Mouse (Mus musculus): ENCODE data around the gene Gm42674. TPM values are rescaled to one million over a fixed set of nuclear protein-coding genes. Genes with fewer than 3 reads are reported as not detected.

Gene Gm42674
- polyA plus RNA-seq, 1 experiment from 2014 or later = not detected

GRCm38 (mm10) chr3:90598212-90598611 is 3.5 kb upstream of the Gm42674 start:
- ATAC-seq (ENCODE audit: extremely low read depth, insufficient number of reproducible peaks, low FRiP score, low TSS enrichment) = no peak
- H3K9me3 ChIP-seq = 0 out of 2 replicates have a peak, but pooled peaks cover 5% of the 10 kb centered on the region
- no peak overlapping the region for H3K4me3 ChIP-seq
- no peak overlapping the region for H3K9ac ChIP-seq
- no peak overlapping the region for H3K27ac ChIP-seq (replicated peaks)
- no peak overlapping the region for H3K4me2 ChIP-seq
- WGBS = 66% methylated on average over 4 of the region's 4 CpGs
- no peaks in the 10 kb centered on the region for H3K36me3 ChIP-seq
- no peaks in the 10 kb centered on the region for H3K27me3 ChIP-seq (replicated peaks)
- peaks cover 23% of the 10 kb centered on the region for H3K4me1 ChIP-seq

GRCm38 (mm10) chr3:90599401-90599800 is 2.3 kb upstream of the Gm42674 start:
- H3K4me2 ChIP-seq = no peak overlapping the region
- H3K9ac ChIP-seq = no peak overlapping the region
- H3K4me3 ChIP-seq = no peak overlapping the region
- no peak overlapping the region for H3K27ac ChIP-seq (replicated peaks)
- H3K27me3 ChIP-seq (replicated peaks) = no peaks in the 10 kb centered on the region
- peaks cover 35% of the 10 kb centered on the region for H3K4me1 ChIP-seq
- 55% methylated on average over 3 of the region's 3 CpGs for WGBS
- no peaks in the 10 kb centered on the region for H3K9me3 ChIP-seq
- no peak for ATAC-seq (ENCODE audit: extremely low read depth, insufficient number of reproducible peaks, low FRiP score, low TSS enrichment)
- H3K36me3 ChIP-seq = no peaks in the 10 kb centered on the region

GRCm38 (mm10) chr3:90600036-90600435 is 1.7 kb upstream of the Gm42674 start:
- Histone ChIP-seq H3K27ac (replicated peaks) (no peak overlapping the region), H3K4me3 (no peak overlapping the region), H3K9ac (no peak overlapping the region), H3K9me3 (no peaks in the 10 kb centered on the region), H3K4me2 (no peak overlapping the region), H3K36me3 (no peaks in the 10 kb centered on the region), H3K4me1 (peaks cover 41% of the 10 kb centered on the region), H3K27me3 (replicated peaks) (no peaks in the 10 kb centered on the region)
- 75% methylated on average over 6 of the region's 6 CpGs for WGBS
- ATAC-seq (ENCODE audit: extremely low read depth, insufficient number of reproducible peaks, low FRiP score, low TSS enrichment) = no peak

- Histone ChIP-seq H3K27ac (replicated peaks) (no peak overlapping the region), H3K27me3 (replicated peaks) (no peaks in the 10 kb centered on the region), H3K9ac (no peak overlapping the region), H3K4me2 (no peak overlapping the region), H3K36me3 (no peaks in the 10 kb centered on the region), H3K4me3 (no peak overlapping the region), H3K9me3 (no peaks in the 10 kb centered on the region), H3K4me1 (peaks cover 42% of the 10 kb centered on the region)
- no peak for ATAC-seq (ENCODE audit: extremely low read depth, insufficient number of reproducible peaks, low FRiP score, low TSS enrichment)
- WGBS = 51% methylated on average over 8 of the region's 8 CpGs
Observed at GRCm38 (mm10) chr3:90600458-90601195, 1.1 kb upstream of the Gm42674 start.

- Histone ChIP-seq H3K27ac (replicated peaks) (peak within 1 kb of the TSS; percentile 64), H3K4me3 (no peak within 1 kb of the TSS)
Observed at GRCm38 (mm10) chr3:90603623-90604022, 1.9 kb downstream of the Gm42674 start, which contains the start of gene S100a4. TSS of gene S100a4 (plus strand) at chr3:90603771.

GRCm38 (mm10) chr3:90604416-90604815 is 2.7 kb downstream of the Gm42674 start:
- WGBS = 34% methylated on average over 4 of the region's 4 CpGs
- H3K27ac ChIP-seq (replicated peaks) = peak overlapping the region; percentile 64

More at GRCm38 (mm10) chr3:90603623-90604022, 1.9 kb downstream of the Gm42674 start, which contains the start of gene S100a4:
- no peaks in the 10 kb centered on the region for H3K9me3 ChIP-seq
- no peaks in the 10 kb centered on the region for H3K36me3 ChIP-seq
- peaks cover 35% of the 10 kb centered on the region for H3K4me1 ChIP-seq
- no peak within 1 kb of the TSS for H3K9ac ChIP-seq
- H3K27me3 ChIP-seq (replicated peaks) = 0 out of 2 replicates have a peak, but pooled peaks cover 5% of the 10 kb centered on the region
- no peak for ATAC-seq (ENCODE audit: extremely low read depth, insufficient number of reproducible peaks, low FRiP score, low TSS enrichment)
- H3K4me2 ChIP-seq = no peak within 1 kb of the TSS
- 43% methylated on average over 3 of the region's 3 CpGs for WGBS

GRCm38 (mm10) chr3:90605049-90605448 is 3.3 kb downstream of the Gm42674 start:
- WGBS = 77% methylated on average over 3 of the region's 3 CpGs
- no peak overlapping the region for H3K9ac ChIP-seq
- H3K27me3 ChIP-seq (replicated peaks) = 0 out of 2 replicates have a peak, but pooled peaks cover 5% of the 10 kb centered on the region
- no peaks in the 10 kb centered on the region for H3K9me3 ChIP-seq
- H3K27ac ChIP-seq (replicated peaks) = peak overlapping the region; percentile 64
- ATAC-seq (ENCODE audit: extremely low read depth, insufficient number of reproducible peaks, low FRiP score, low TSS enrichment) = no peak
- H3K4me3 ChIP-seq = no peak overlapping the region
- H3K4me2 ChIP-seq = no peak overlapping the region
- no peaks in the 10 kb centered on the region for H3K36me3 ChIP-seq
- H3K4me1 ChIP-seq = peaks cover 34% of the 10 kb centered on the region

More at GRCm38 (mm10) chr3:90604416-90604815, 2.7 kb downstream of the Gm42674 start:
- H3K36me3 ChIP-seq = no peaks in the 10 kb centered on the region
- no peak overlapping the region for H3K4me2 ChIP-seq
- 0 out of 2 replicates have a peak, but pooled peaks cover 5% of the 10 kb centered on the region for H3K27me3 ChIP-seq (replicated peaks)
- peaks cover 35% of the 10 kb centered on the region for H3K4me1 ChIP-seq
- no peak overlapping the region for H3K9ac ChIP-seq
- ATAC-seq (ENCODE audit: extremely low read depth, insufficient number of reproducible peaks, low FRiP score, low TSS enrichment) = no peak
- no peaks in the 10 kb centered on the region for H3K9me3 ChIP-seq
- H3K4me3 ChIP-seq = no peak overlapping the region

- WGBS = 79% methylated on average over 2 of the region's 2 CpGs
- Histone ChIP-seq H3K36me3 (no peaks in the 10 kb centered on the region), H3K4me3 (no peak overlapping the region), H3K27ac (replicated peaks) (no peak overlapping the region), H3K9me3 (no peaks in the 10 kb centered on the region), H3K4me2 (no peak overlapping the region), H3K27me3 (replicated peaks) (0 out of 2 replicates have a peak, but pooled peaks cover 5% of the 10 kb centered on the region), H3K9ac (no peak overlapping the region), H3K4me1 (peaks cover 27% of the 10 kb centered on the region)
- no peak for ATAC-seq (ENCODE audit: extremely low read depth, insufficient number of reproducible peaks, low FRiP score, low TSS enrichment)
Observed at GRCm38 (mm10) chr3:90605736-90606135, 4.0 kb downstream of the Gm42674 start.

- WGBS = 92% methylated on average over 6 of the region's 6 CpGs
- H3K9me3 ChIP-seq = no peaks in the 10 kb centered on the region
- 0 out of 2 replicates have a peak, but pooled peaks cover 5% of the 10 kb centered on the region for H3K27me3 ChIP-seq (replicated peaks)
- no peak overlapping the region for H3K4me3 ChIP-seq
- no peak; the same call in 1 of the 2 replicates for ATAC-seq (ENCODE audit: extremely low read depth, insufficient number of reproducible peaks, low FRiP score, low TSS enrichment)
- H3K36me3 ChIP-seq = no peaks in the 10 kb centered on the region
- no peak overlapping the region for H3K9ac ChIP-seq
- H3K4me2 ChIP-seq = no peak overlapping the region
- peaks cover 23% of the 10 kb centered on the region for H3K4me1 ChIP-seq
- no peak overlapping the region for H3K27ac ChIP-seq (replicated peaks)
Observed at GRCm38 (mm10) chr3:90606185-90606584, 4.5 kb downstream of the Gm42674 start.

- no peak for ATAC-seq (ENCODE audit: extremely low read depth, insufficient number of reproducible peaks, low FRiP score, low TSS enrichment)
- H3K4me3 ChIP-seq = no peak overlapping the region
Observed at GRCm38 (mm10) chr3:90607361-90607760, 5.7 kb downstream of the Gm42674 start.

GRCm38 (mm10) chr3:90608223-90608622 is 6.5 kb downstream of the Gm42674 start, which contains the start of gene S100a5:
TSS of gene S100a5 (plus strand) at chr3:90608523.
- no peak for ATAC-seq (ENCODE audit: extremely low read depth, insufficient number of reproducible peaks, low FRiP score, low TSS enrichment)
- H3K4me1 ChIP-seq = peaks cover 24% of the 10 kb centered on the region
- no peak within 1 kb of the TSS for H3K9ac ChIP-seq
- WGBS = 51% methylated on average over 3 of the region's 3 CpGs
- H3K27me3 ChIP-seq (replicated peaks) = 0 out of 2 replicates have a peak, but pooled peaks cover 9% of the 10 kb centered on the region
- no peaks in the 10 kb centered on the region for H3K36me3 ChIP-seq
- no peaks in the 10 kb centered on the region for H3K9me3 ChIP-seq
- H3K4me2 ChIP-seq = no peak within 1 kb of the TSS
- H3K27ac ChIP-seq (replicated peaks) = no peak within 1 kb of the TSS
- no peak within 1 kb of the TSS for H3K4me3 ChIP-seq

More at GRCm38 (mm10) chr3:90607361-90607760, 5.7 kb downstream of the Gm42674 start:
- WGBS = 81% methylated on average over 3 of the region's 3 CpGs
- Histone ChIP-seq H3K27ac (replicated peaks) (no peak overlapping the region), H3K9ac (no peak overlapping the region), H3K27me3 (replicated peaks) (0 out of 2 replicates have a peak, but pooled peaks cover 9% of the 10 kb centered on the region), H3K9me3 (no peaks in the 10 kb centered on the region), H3K4me2 (no peak overlapping the region), H3K36me3 (no peaks in the 10 kb centered on the region), H3K4me1 (peaks cover 22% of the 10 kb centered on the region)
